Mouse (Mus musculus) forebrain, embryonic 14.5 days (tissue): ENCODE measurements around the gene Nos1. TPM values are rescaled to one million over a fixed set of nuclear protein-coding genes. Genes with fewer than 3 reads are reported as not detected.
A peak's percentile ranks its signal among the peaks of the same experiment; 100 is the strongest.

Source experiments
- ATAC-seq: fragments of 200-750 bp; cut with Nextera tagmentation; 2 replicates; pipeline ENCODE4 v1.8.0; 2017; ENCODE audit warnings: mild to moderate bottlenecking, moderate library complexity
- DNase-seq: peaks from one replicate; pipeline ENCODE4 v3.0.0-alpha.2; 2015; ENCODE audit warnings: low spot score
- H3K27ac ChIP-seq: fragments of 300-500 bp; sonication (generic); 2 replicates; pipeline ENCODE4 v1.5.1; 2014; ENCODE audit warnings: low read depth, mild to moderate bottlenecking, control low read depth, low read length, moderate library complexity
- H3K27me3 ChIP-seq: fragments of 300-500 bp; sonication (generic); replicated peaks from 2 replicates; pipeline ENCODE4 v1.6.1; 2014; ENCODE audit warnings: low read length, control low read depth, mixed read lengths; ENCODE audit not compliant: control insufficient read depth, insufficient read depth
- H3K36me3 ChIP-seq: fragments of 300-500 bp; sonication (generic); 2 replicates; pipeline ENCODE4 v1.6.1; 2014; ENCODE audit warnings: low read length, control low read depth; ENCODE audit not compliant: control insufficient read depth, insufficient read depth
- H3K4me1 ChIP-seq: fragments of 300-500 bp; sonication (generic); 2 replicates; pipeline ENCODE4 v1.6.1; 2014; ENCODE audit warnings: antibody characterized with exemption, low read length, control low read depth; ENCODE audit not compliant: control insufficient read depth, insufficient read depth
- H3K4me2 ChIP-seq: fragments of 300-500 bp; sonication (generic); 2 replicates; pipeline ENCODE4 v1.6.1; 2014; ENCODE audit warnings: mild to moderate bottlenecking, control low read depth, low read length
- H3K4me3 ChIP-seq: fragments of 300-500 bp; sonication (generic); 2 replicates; pipeline ENCODE4 v1.5.1; 2014; ENCODE audit warnings: low read depth, low read length, control low read depth
- H3K9ac ChIP-seq: fragments of 300-500 bp; sonication (generic); 2 replicates; pipeline ENCODE4 v1.6.1; 2014; ENCODE audit warnings: mild to moderate bottlenecking, low read length, control low read depth, moderate library complexity
- H3K9me3 ChIP-seq: fragments of 300-500 bp; sonication (generic); replicated peaks from 2 replicates; pipeline ENCODE4 v1.6.1; 2016; ENCODE audit warnings: low read length, control low read depth, mixed read lengths; ENCODE audit not compliant: control insufficient read depth
- WGBS: fragments of 180-500 bp; shearing (Covaris S2); extraction: QIAGEN DNeasy Blood & Tissue Kit; methylation state at CpG from one replicate; pipeline ENCODE4 v1.1.7; 2014; 5-methylcytosine and 5-hydroxymethylcytosine counted together
- polyA plus RNA-seq: library from polyadenylated mRNA; unstranded; fragments of >200 nt; fragmentation: Nextera tagmentation; extraction: Ambion mirVana; gene quantifications from 2 replicates; pipeline ENCODE4 v1.2.1, GENCODE M21; 2014

The Nos1 gene
- polyA plus RNA-seq, 1 experiment from 2014 or later: 3.0 TPM

DNA sequence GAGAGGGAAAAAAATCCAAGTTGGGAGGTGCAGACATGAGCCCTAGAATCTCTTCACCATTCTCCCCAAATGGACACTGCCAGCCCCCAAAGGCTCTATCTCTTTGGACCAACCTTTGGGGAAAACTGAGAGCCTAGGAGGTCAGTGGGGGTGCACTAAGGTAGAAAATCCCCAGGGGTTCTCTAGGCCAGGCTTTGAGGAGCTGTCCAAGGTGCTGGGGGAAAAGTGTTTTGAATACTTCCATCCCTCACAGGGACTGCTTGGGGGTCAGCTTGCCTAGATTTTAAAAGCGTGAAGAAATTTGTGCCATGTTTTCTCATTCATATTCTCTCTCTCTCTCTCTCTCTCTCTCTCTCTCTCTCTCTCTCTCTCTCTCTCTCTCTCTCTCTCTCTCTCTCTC lies 63.8 kb downstream of the Nos1 start:
- Histone ChIP-seq H3K36me3 (no peaks in the 10 kb centered on the region), H3K9me3 (no peaks in the 10 kb centered on the region), H3K27me3 (peaks cover 27% of the 10 kb centered on the region), H3K4me2 (no peak overlapping the region), H3K4me1 (peaks cover 8% of the 10 kb centered on the region; the same call in 1 of the 2 replicates), H3K27ac (no peak overlapping the region), H3K4me3 (no peak overlapping the region), H3K9ac (no peak overlapping the region)
- ATAC-seq (no peak), DNase-seq (no peak)
- 44% methylated on average over 1 of the region's 1 CpGs for WGBS

DNA sequence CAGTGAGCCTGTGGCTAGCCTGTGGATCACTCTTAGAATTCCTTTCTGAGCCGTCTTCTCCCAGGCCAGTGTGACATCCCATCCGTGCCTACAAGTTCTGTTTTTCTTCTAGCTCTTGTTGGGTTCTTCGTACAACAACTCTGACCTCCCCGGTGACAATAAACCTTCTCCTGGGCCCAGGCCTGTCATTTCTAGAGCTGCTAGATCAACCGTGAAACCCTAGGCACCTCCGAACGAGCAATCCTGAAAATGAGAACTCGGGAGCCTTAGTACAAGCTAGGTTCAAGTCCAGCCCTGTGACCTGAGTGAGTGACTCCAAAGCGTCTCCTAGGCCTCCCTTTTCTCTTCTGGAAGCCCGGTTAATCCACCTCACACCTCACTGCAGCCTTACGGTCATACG lies 69.6 kb downstream of the Nos1 start:
- DNase-seq: no peak
- 76% methylated on average over 12 of the region's 12 CpGs for WGBS

DNA sequence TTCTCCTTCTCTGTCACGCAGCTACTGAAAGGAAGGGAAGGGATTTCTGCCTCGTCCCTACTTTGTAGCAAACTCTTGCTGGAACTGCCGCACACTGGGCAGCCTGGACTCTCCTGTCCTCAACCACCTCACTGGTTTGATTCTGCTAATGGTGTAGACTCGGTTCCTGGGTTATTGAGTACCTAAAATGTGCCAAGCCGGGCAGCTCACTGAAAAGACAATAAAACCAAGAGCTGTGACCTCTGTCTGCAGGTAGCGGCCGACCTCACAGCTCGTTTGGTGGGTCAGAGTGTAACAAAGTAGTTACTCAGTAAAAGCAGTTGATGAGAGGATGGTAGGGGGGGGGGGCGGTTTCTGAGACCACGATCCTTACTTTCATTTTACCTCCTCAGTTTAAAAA lies 72.9 kb downstream of the Nos1 start:
- 66% methylated on average over 10 of the region's 10 CpGs for WGBS

More for the DNA sequence above, 69.6 kb downstream of the Nos1 start:
- Histone ChIP-seq H3K4me3 (no peak overlapping the region), H3K4me2 (no peak overlapping the region), H3K27ac (no peak overlapping the region), H3K9ac (no peak overlapping the region), H3K36me3 (no peaks in the 10 kb centered on the region), H3K27me3 (no peaks in the 10 kb centered on the region), H3K4me1 (no peaks in the 10 kb centered on the region), H3K9me3 (no peaks in the 10 kb centered on the region)
- ATAC-seq: no peak

DNA sequence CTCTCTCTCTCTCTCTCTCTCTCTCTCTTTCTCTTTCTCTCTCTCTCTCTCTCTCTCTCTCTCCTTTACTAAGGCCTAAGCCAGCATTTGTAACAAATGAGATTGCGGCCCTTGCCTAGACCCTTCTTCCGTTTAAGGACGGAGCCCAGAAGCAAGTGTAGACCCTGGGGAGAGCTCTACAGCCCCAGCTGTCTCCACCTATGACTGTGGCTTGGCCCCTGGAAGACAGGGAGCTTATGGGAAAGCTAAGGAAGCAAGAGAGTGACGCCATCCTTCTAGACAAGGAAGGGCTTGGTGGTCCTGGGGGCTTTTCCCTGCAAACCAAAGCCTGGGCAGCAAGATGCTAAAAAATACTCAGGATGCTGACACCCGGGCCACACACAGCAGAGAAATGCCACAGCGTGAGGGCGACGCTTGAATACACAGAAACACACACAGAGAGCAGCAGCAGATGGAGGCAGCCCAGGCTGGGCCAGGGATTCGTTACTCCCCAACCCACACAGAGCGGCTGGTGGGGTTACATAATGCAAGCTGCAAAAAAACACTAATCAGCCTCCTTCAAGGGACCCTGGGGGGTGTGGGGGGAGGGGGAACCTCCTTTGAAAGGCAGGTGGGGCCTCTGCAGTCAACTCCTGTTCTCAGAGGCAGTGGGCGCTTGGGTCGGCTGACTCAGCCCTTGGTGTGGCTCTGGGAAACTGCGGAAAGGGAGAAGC lies 83.9 kb downstream of the Nos1 start:
- WGBS: 10% methylated on average over 13 of the region's 13 CpGs
- H3K9ac ChIP-seq: peak overlapping the region; percentile 25; the same call in 1 of the 2 replicates
- 0 out of 2 replicates have a peak, but pooled peaks cover 4% of the 10 kb centered on the region for H3K4me1 ChIP-seq
- 0 out of 2 replicates have a peak overlapping the region, but pooled peaks have one; percentile 39 for H3K27ac ChIP-seq
- H3K4me3 ChIP-seq: no peak overlapping the region
- DNase-seq: peak; percentile 81
- peak; percentile 93 for ATAC-seq
- no peaks in the 10 kb centered on the region for H3K36me3 ChIP-seq
- no peaks in the 10 kb centered on the region for H3K9me3 ChIP-seq
- H3K27me3 ChIP-seq: no peaks in the 10 kb centered on the region
- peak overlapping the region; percentile 23; the same call in 1 of the 2 replicates for H3K4me2 ChIP-seq

More for the DNA sequence above, 72.9 kb downstream of the Nos1 start:
- DNase-seq: no peak
- no peaks in the 10 kb centered on the region for H3K9me3 ChIP-seq
- H3K36me3 ChIP-seq: no peaks in the 10 kb centered on the region
- no peak overlapping the region for H3K4me2 ChIP-seq
- no peaks in the 10 kb centered on the region for H3K4me1 ChIP-seq
- no peaks in the 10 kb centered on the region for H3K27me3 ChIP-seq
- H3K9ac ChIP-seq: no peak overlapping the region
- no peak for ATAC-seq
- H3K27ac ChIP-seq: no peak overlapping the region
- H3K4me3 ChIP-seq: no peak overlapping the region

DNA sequence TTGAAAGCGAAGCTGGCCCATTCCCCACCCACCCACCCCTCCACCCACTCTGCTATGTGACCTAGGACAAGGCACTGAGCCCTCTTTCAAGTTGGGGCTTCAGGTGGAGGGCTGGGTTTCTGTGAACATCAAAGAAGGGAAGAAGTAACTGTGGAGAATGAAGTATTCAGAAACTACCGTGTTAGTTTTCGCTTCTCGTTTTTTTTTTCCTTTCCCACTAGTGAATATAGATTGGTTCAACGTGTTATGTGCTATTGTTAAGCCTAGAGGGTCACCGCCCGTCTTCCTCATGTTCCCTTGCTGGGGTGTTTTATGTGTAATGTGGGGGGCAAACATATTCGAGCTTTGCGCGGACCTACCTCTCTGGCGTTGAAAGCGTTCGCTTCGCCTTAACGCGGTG lies 85.0 kb downstream of the Nos1 start:
- 57% methylated on average over 16 of the region's 16 CpGs for WGBS
- no peak overlapping the region for H3K4me3 ChIP-seq
- no peak overlapping the region for H3K9ac ChIP-seq
- 0 out of 2 replicates have a peak, but pooled peaks cover 4% of the 10 kb centered on the region for H3K4me1 ChIP-seq
- no peak overlapping the region for H3K4me2 ChIP-seq
- H3K9me3 ChIP-seq: no peaks in the 10 kb centered on the region
- ATAC-seq: no peak
- H3K27ac ChIP-seq: no peak overlapping the region
- DNase-seq: no peak
- no peaks in the 10 kb centered on the region for H3K27me3 ChIP-seq
- no peaks in the 10 kb centered on the region for H3K36me3 ChIP-seq

DNA sequence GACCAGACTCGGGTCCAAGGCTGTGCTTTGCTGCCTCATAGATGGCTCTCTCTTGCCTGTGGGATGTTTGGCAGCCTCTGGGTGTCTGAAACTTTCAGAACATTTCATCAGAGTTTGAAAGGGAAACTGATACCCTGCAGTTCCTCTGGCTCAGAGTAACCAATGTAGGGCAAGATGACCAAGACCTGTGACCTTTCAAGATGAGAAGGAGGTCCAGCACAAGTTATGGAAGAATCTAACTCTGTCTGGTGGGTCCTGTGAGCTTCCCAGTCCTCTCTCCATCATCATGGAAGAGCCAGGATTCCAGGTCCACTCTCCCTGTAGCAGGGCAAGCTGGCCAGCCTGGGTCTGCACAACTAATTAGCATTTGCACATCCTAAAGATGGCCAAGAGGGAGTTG lies 90.8 kb downstream of the Nos1 start:
- Histone ChIP-seq H3K36me3 (no peaks in the 10 kb centered on the region), H3K9me3 (no peaks in the 10 kb centered on the region), H3K27me3 (no peaks in the 10 kb centered on the region), H3K9ac (no peak overlapping the region), H3K4me2 (no peak overlapping the region), H3K4me3 (no peak overlapping the region), H3K4me1 (no peaks in the 10 kb centered on the region), H3K27ac (no peak overlapping the region)
- 59% methylated on average over 1 of the region's 1 CpGs for WGBS
- ATAC-seq (no peak), DNase-seq (no peak)

DNA sequence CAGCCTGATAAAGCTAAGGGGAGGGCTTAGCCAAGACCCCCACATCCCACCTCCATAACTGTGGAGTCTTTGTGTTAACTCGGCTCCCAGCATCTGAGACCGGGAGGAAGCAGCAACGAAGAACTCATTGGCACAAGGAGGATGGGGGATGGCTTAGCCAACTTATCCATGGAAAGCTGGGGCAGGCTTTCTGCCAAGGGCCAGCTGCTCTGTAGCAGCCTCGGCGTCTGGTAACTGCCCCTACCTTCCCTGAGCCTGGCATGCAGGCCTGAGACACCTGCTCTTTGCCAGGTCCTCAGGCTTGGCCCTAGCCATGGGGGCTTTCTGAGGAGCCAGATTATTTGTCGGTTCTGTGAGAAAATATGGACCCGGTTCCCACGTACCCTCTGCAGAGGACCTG lies 93.0 kb downstream of the Nos1 start:
- Histone ChIP-seq H3K9me3 (no peaks in the 10 kb centered on the region), H3K27ac (no peak overlapping the region), H3K4me1 (no peaks in the 10 kb centered on the region), H3K27me3 (no peaks in the 10 kb centered on the region), H3K9ac (no peak overlapping the region), H3K4me2 (no peak overlapping the region), H3K4me3 (no peak overlapping the region), H3K36me3 (no peaks in the 10 kb centered on the region)
- ATAC-seq: no peak
- DNase-seq: peak; percentile 46
- WGBS: 70% methylated on average over 8 of the region's 8 CpGs

DNA sequence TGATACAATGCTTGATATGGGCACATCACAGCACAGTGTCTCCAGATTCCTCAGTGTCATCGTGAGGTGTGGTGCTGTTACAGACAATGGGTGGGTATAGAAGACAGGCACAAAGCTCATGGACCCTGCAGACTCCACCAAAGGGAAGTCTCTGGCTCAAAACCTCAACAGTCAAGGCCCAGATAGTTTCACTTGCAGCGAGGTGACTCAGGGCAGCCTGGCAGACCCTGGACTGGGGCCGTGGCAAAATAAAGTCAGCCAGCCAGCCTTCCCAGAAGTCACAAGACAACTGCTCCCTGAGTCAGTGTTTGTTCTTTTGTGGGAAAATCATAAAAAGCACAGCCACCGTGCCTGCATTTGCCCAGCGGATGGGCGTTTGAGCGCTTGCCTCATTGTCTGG lies 93.4 kb downstream of the Nos1 start:
- no peak overlapping the region for H3K4me3 ChIP-seq
- no peak overlapping the region for H3K9ac ChIP-seq
- no peak overlapping the region for H3K27ac ChIP-seq
- H3K4me1 ChIP-seq: no peaks in the 10 kb centered on the region
- no peaks in the 10 kb centered on the region for H3K9me3 ChIP-seq
- H3K27me3 ChIP-seq: no peaks in the 10 kb centered on the region
- 74% methylated on average over 7 of the region's 7 CpGs for WGBS
- DNase-seq (no peak), ATAC-seq (no peak)
- H3K4me2 ChIP-seq: no peak overlapping the region
- H3K36me3 ChIP-seq: no peaks in the 10 kb centered on the region

DNA sequence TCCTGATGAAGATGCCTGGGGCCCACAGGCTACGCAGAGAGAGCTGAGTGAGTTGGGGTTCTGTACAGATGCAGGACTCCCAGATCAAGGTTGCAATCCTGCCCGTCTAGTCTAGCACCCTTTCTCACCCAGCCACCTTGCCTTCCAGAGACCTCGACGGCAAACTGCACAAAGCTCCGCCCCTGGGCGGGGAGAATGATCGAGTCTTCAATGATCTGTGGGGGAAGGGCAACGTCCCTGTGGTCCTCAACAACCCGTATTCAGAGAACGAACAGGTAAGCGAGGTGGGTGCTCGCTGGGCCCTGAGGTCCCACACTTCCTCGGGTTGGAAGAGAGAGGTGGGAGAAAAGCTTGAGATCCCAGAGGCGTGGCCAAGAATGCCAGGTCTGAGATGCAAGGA lies 98.3 kb downstream of the Nos1 start:
- Histone ChIP-seq H3K4me2 (no peak overlapping the region), H3K27ac (no peak overlapping the region), H3K4me3 (no peak overlapping the region), H3K4me1 (no peaks in the 10 kb centered on the region), H3K36me3 (no peaks in the 10 kb centered on the region), H3K9me3 (no peaks in the 10 kb centered on the region), H3K9ac (no peak overlapping the region), H3K27me3 (no peaks in the 10 kb centered on the region)
- DNase-seq: no peak
- ATAC-seq: no peak
- WGBS: 49% methylated on average over 14 of the region's 14 CpGs
